Mouse (Mus musculus) liver, embryonic 14 days (tissue): ENCODE data around the gene Optc. TPM values are rescaled to one million over a fixed set of nuclear protein-coding genes. Genes with fewer than 3 reads are reported as not detected.

Source experiments
- polyA plus RNA-seq: library from polyadenylated mRNA; depleted of rRNA; stranded (reverse); fragments of >200 nt; gene quantifications from 2 replicates; pipeline ENCODE4 v1.2.3, GENCODE M21; 2012; rRNA removed

The Optc gene
- 0.15 and 0.19 TPM in 2 replicates for polyA plus RNA-seq

GRCm38 (mm10) chr1:133907949-133908658 is at the start of gene Optc:
Optc (minus strand) TSS chr1:133907999.

GRCm38 (mm10) chr1:133921304-133921751 is 13.5 kb upstream of the Optc start, which contains the start of gene Prelp:
Prelp (minus strand) TSS chr1:133921414.

Other genes starting within 250 kb of the Optc start
- 0.98 and 1.4 TPM in 2 replicates for gene Zbed6, start 247.1 kb downstream of the Optc start, polyA plus RNA-seq
- 1.9 and 2.5 TPM in 2 replicates for gene Gm38394, start 246.7 kb downstream of the Optc start, polyA plus RNA-seq
- gene Lax1, start 217.9 kb downstream of the Optc start, polyA plus RNA-seq: 0.76 and 1.2 TPM in 2 replicates
- gene Atp2b4, start 107.0 kb downstream of the Optc start, polyA plus RNA-seq: 14.2 and 18.2 TPM in 2 replicates
- 1.3 and 1.5 TPM in 2 replicates for gene Prelp, start 13.4 kb upstream of the Optc start, polyA plus RNA-seq
- gene Fmod, start 129.3 kb upstream of the Optc start, polyA plus RNA-seq: 0.88 and 1.4 TPM in 2 replicates
- 37.0 and 48.8 TPM in 2 replicates for gene Btg2, start 171.1 kb upstream of the Optc start, polyA plus RNA-seq
- 0.07 and 0.12 TPM in 2 replicates for gene Chit1, start 203.2 kb upstream of the Optc start, polyA plus RNA-seq